Mouse (Mus musculus) myocyte (in vitro differentiated cells): ENCODE measurements at regions not wholly inside any gene's neighbourhood (a gene's known extent, or its start where the extent isn't known, plus 50 kb on each side); places are given as distances from the start of the nearest gene placed in this dataset.

Source experiments
- H3K27me3 ChIP-seq: one replicate; pipeline ENCODE4 v1.6.1; 2011; ENCODE audit not compliant: control insufficient read depth, insufficient read depth, insufficient read length
- H3K36me3 ChIP-seq: one replicate; pipeline ENCODE4 v1.6.1; 2011; ENCODE audit not compliant: control insufficient read depth, insufficient read depth
- H3K4me2 ChIP-seq: one replicate; pipeline ENCODE4 v1.6.1; 2011; ENCODE audit warnings: low read depth, control low read depth
- H3K4me3 ChIP-seq: one replicate; pipeline ENCODE4 v1.5.1; 2011; ENCODE audit warnings: mild to moderate bottlenecking, control low read depth, moderate library complexity
- H3K79me2 ChIP-seq: one replicate; pipeline ENCODE4 v1.6.1; 2011; ENCODE audit not compliant: control insufficient read depth, insufficient read depth
- H3ac ChIP-seq: one replicate; pipeline ENCODE4 v1.6.1; 2011; ENCODE audit not compliant: control insufficient read depth, insufficient read length
- E2F4 ChIP-seq: IDR thresholded peaks from one replicate; pipeline ENCODE4 v1.6.1; 2011; ENCODE audit warnings: mild to moderate bottlenecking, control low read depth, moderate library complexity; ENCODE audit not compliant: insufficient read depth
- MAX ChIP-seq: IDR thresholded peaks from one replicate; pipeline ENCODE4 v1.6.1; 2011; ENCODE audit warnings: low read depth, mild to moderate bottlenecking, control low read depth
- POLR2A ChIP-seq: IDR thresholded peaks from one replicate; pipeline ENCODE4 v1.6.1; 2011; ENCODE audit warnings: low read depth, mild to moderate bottlenecking, control low read depth, moderate library complexity; ENCODE audit not compliant: insufficient read length
- REST ChIP-seq: IDR thresholded peaks from one replicate; pipeline ENCODE4 v1.6.1; 2011; ENCODE audit warnings: mild to moderate bottlenecking, control low read depth, moderate library complexity; ENCODE audit not compliant: insufficient read depth, insufficient read length
- SRF ChIP-seq: IDR thresholded peaks from one replicate; pipeline ENCODE4 v1.6.1; 2011; ENCODE audit warnings: low read depth; ENCODE audit not compliant: control insufficient read depth, insufficient read length
- TCF3 ChIP-seq: IDR thresholded peaks from one replicate; pipeline ENCODE4 v1.6.1; 2011; ENCODE audit warnings: low read depth, control low read depth; ENCODE audit not compliant: insufficient read length
- USF1 ChIP-seq: IDR thresholded peaks from one replicate; pipeline ENCODE4 v1.6.1; 2011; ENCODE audit warnings: low read depth, mild to moderate bottlenecking, control low read depth, moderate library complexity

GRCm38 (mm10) chr13:38714838-38715237 lies 56.0 kb upstream of the Eef1e1 start:
- H3K4me2 ChIP-seq, result no peak overlapping the region
- no peaks in the 10 kb centered on the region for H3K36me3 ChIP-seq
- H3K79me2 ChIP-seq, result no peaks in the 10 kb centered on the region
- no peak overlapping the region for H3ac ChIP-seq
- no peak for TF ChIP-seq POLR2A
- no peak for TF ChIP-seq USF1
- TF ChIP-seq TCF3, result no peak
- no peak for TF ChIP-seq E2F4
- no peak for TF ChIP-seq SRF
- no peak for TF ChIP-seq MAX
- no peak for TF ChIP-seq REST
- no peak overlapping the region for H3K4me3 ChIP-seq
- H3K27me3 ChIP-seq, result no peaks in the 10 kb centered on the region
